Mouse (Mus musculus) small intestine, adult 2 months (tissue): ENCODE data around the gene Hba-x.

Experiments used
- CTCF ChIP-seq: fragments of 200-500 bp; IDR thresholded peaks from 2 replicates; pipeline ENCODE4 v1.5.1; 2012; ENCODE audit warnings: low read depth, mild to moderate bottlenecking, control low read depth, inconsistent platforms, low read length, moderate library complexity, mixed read lengths; ENCODE audit not compliant: insufficient replicate concordance, insufficient read length; ENCODE audit errors: extremely low read depth
- POLR2A ChIP-seq: fragments of 200-500 bp; IDR thresholded peaks from 2 replicates; pipeline ENCODE4 v1.6.1; 2012; ENCODE audit warnings: low read depth, mild to moderate bottlenecking, control low read depth, inconsistent platforms, low read length, moderate library complexity

- TF ChIP-seq CTCF, result no peak
- TF ChIP-seq POLR2A, result no peak
These were observed 25.1 kb upstream of the Hba-x start for GRCm38 (mm10) chr11:32250880-32251763.
